Mouse (Mus musculus): ENCODE measurements around the gene Kcns1. TPM values are rescaled to one million over a fixed set of nuclear protein-coding genes. Genes with fewer than 3 reads are reported as not detected.
A peak's percentile ranks its signal among the peaks of the same experiment; 100 is the strongest.
"Not testable (repeated sequence)": the region's sequence is repeated elsewhere in the genome, so short reads cannot be mapped to it uniquely, and the experiment has no call there.

Gene Kcns1
- total RNA-seq (2021) = 10 to 100 TPM; 10.9 to 11.2 TPM
- long read RNA-seq, experiment 1, partial matches to known transcripts = 4 of 4 reads
- long read RNA-seq, experiment 1, other reads (novel, unspliced or antisense) = 0 of 4 reads
- long read RNA-seq, experiment 2, partial matches to known transcripts = 3 of 5 reads
- long read RNA-seq, experiment 2, other reads (novel, unspliced or antisense) = 0 of 5 reads

- DNase-seq (ENCODE audit: low spot score in 2 of 2) = no peak
Measured at GRCm38 (mm10) chr2:164170902-164171301, at the start of gene Kcns1. TSS of gene Kcns1 (minus strand) at chr2:164171113.

GRCm38 (mm10) chr2:164219295-164219694 lies 48.4 kb upstream of the Kcns1 start:
- intact Hi-C loops (cut with DNase I) = no loop called here
- no peak for DNase-seq (ENCODE audit: low spot score in 2 of 2)

More at GRCm38 (mm10) chr2:164170902-164171301, at the start of gene Kcns1:
- intact Hi-C loops (cut with DNase I) = loop anchor here (5.0 kb wide), 1 partner anchor 34 kb away; no protein-coding TSS in a partner anchor

- peak in 1 of 2 experiments; percentile 17 for DNase-seq (ENCODE audit: low spot score in 2 of 2)
- intact Hi-C loops (cut with DNase I) = no loop called here
Measured at GRCm38 (mm10) chr2:164212711-164213110, 41.8 kb upstream of the Kcns1 start.

- intact Hi-C loops (cut with DNase I) = no loop called here
- no peak for DNase-seq (ENCODE audit: low spot score in 2 of 2)
Measured at GRCm38 (mm10) chr2:164210892-164211291, 40.0 kb upstream of the Kcns1 start.

- intact Hi-C loops (cut with DNase I) = no loop called here
- peak in 1 of 2 experiments; percentile 11 for DNase-seq (ENCODE audit: low spot score in 2 of 2)
Measured at GRCm38 (mm10) chr2:164206676-164207075, 35.8 kb upstream of the Kcns1 start.

GRCm38 (mm10) chr2:164206011-164206410 lies 35.1 kb upstream of the Kcns1 start:
- intact Hi-C loops (cut with DNase I) = not testable (repeated sequence)

GRCm38 (mm10) chr2:164199626-164200327 lies 28.9 kb upstream of the Kcns1 start, which contains the start of gene Wfdc15a:
TSS of gene Wfdc15a (minus strand) at chr2:164200130.
- DNase-seq (ENCODE audit: low spot score in 2 of 2) = no peak

More at GRCm38 (mm10) chr2:164206011-164206410, 35.1 kb upstream of the Kcns1 start:
- not testable (repeated sequence) for DNase-seq (ENCODE audit: low spot score in 2 of 2)

GRCm38 (mm10) chr2:164196700-164196990 lies 25.7 kb upstream of the Kcns1 start:
- intact Hi-C loops (cut with DNase I) = no loop called here
- DNase-seq (ENCODE audit: low spot score in 2 of 2) = no peak

More at GRCm38 (mm10) chr2:164199626-164200327, 28.9 kb upstream of the Kcns1 start, which contains the start of gene Wfdc15a:
- intact Hi-C loops (cut with DNase I) = no loop called here

- intact Hi-C loops (cut with DNase I) = no loop called here
- no peak for DNase-seq (ENCODE audit: low spot score in 2 of 2)
Measured at GRCm38 (mm10) chr2:164195971-164196699, 25.2 kb upstream of the Kcns1 start.

- DNase-seq (ENCODE audit: low spot score in 2 of 2) = no peak
- intact Hi-C loops (cut with DNase I) = no loop called here
Measured at GRCm38 (mm10) chr2:164194959-164195630, 24.2 kb upstream of the Kcns1 start.

GRCm38 (mm10) chr2:164192279-164192678 lies 21.4 kb upstream of the Kcns1 start:
- intact Hi-C loops (cut with DNase I) = no loop called here
- no peak for DNase-seq (ENCODE audit: low spot score in 2 of 2)

- intact Hi-C loops (cut with DNase I) = no loop called here
- DNase-seq (ENCODE audit: low spot score in 2 of 2) = no peak
Measured at GRCm38 (mm10) chr2:164190576-164190975, 19.7 kb upstream of the Kcns1 start, which contains the start of gene Wfdc12. TSS of gene Wfdc12 (minus strand) at chr2:164190608.

GRCm38 (mm10) chr2:164188722-164189121 lies 17.8 kb upstream of the Kcns1 start:
- DNase-seq (ENCODE audit: low spot score in 2 of 2) = no peak
- intact Hi-C loops (cut with DNase I) = no loop called here

- intact Hi-C loops (cut with DNase I) = no loop called here
- no peak for DNase-seq (ENCODE audit: low spot score in 2 of 2)
Measured at GRCm38 (mm10) chr2:164184145-164184719, 13.3 kb upstream of the Kcns1 start.

GRCm38 (mm10) chr2:164183340-164183739 lies 12.4 kb upstream of the Kcns1 start:
- intact Hi-C loops (cut with DNase I) = no loop called here
- DNase-seq (ENCODE audit: low spot score in 2 of 2) = no peak

GRCm38 (mm10) chr2:164182692-164183255 lies 11.9 kb upstream of the Kcns1 start, which contains the start of gene Wfdc5:
TSS of gene Wfdc5 (minus strand) at chr2:164182742.
- DNase-seq (ENCODE audit: low spot score in 2 of 2) = no peak
- intact Hi-C loops (cut with DNase I) = no loop called here

GRCm38 (mm10) chr2:164180770-164181169 lies 9.9 kb upstream of the Kcns1 start:
- intact Hi-C loops (cut with DNase I) = no loop called here
- DNase-seq (ENCODE audit: low spot score in 2 of 2) = no peak

GRCm38 (mm10) chr2:164180124-164180523 lies 9.2 kb upstream of the Kcns1 start:
- intact Hi-C loops (cut with DNase I) = no loop called here
- DNase-seq (ENCODE audit: low spot score in 2 of 2) = peak; percentile 43 to 44

GRCm38 (mm10) chr2:164177831-164178230 lies 6.9 kb upstream of the Kcns1 start:
- DNase-seq (ENCODE audit: low spot score in 2 of 2) = no peak
- intact Hi-C loops (cut with DNase I) = no loop called here
